Mouse (Mus musculus) ES-E14 (cell line): Measurements from ENCODE around the gene Usp36. TPM values are rescaled to one million over a fixed set of nuclear protein-coding genes. Genes with fewer than 3 reads are reported as not detected.

Source experiments
- DNase-seq: peaks from one replicate; pipeline ENCODE4 v3.0.0-alpha.2; 2013; ENCODE audit warnings: low read depth, low spot score
- H3K27ac ChIP-seq: 2 replicates; pipeline ENCODE4 v1.5.1; 2012; ENCODE audit warnings: low read depth, mild to moderate bottlenecking, low read length, moderate library complexity, mixed read lengths; ENCODE audit not compliant: poor library complexity, insufficient read depth, severe bottlenecking
- H3K36me3 ChIP-seq: 2 replicates; pipeline ENCODE4 v1.6.1; 2012; ENCODE audit warnings: mild to moderate bottlenecking, low read length, moderate library complexity, mixed read lengths; ENCODE audit not compliant: control insufficient read depth, poor library complexity, insufficient read depth, severe bottlenecking
- H3K4me1 ChIP-seq, 2 experiments: fragments of 150-350 bp in 1 of 2; sonication (generic) in 1 of 2; 2 replicates each; pipeline ENCODE4 v1.6.1; 2012; ENCODE audit warnings: low read length in 2 of 2, mild to moderate bottlenecking in 1 of 2, mixed read lengths in 1 of 2; ENCODE audit not compliant: control insufficient read depth in 2 of 2, insufficient read depth in 2 of 2, poor library complexity in 1 of 2
- H3K4me3 ChIP-seq, 2 experiments: fragments of 150-350 bp in 1 of 2; sonication (generic) in 1 of 2; 2 replicates each; pipeline ENCODE4 v1.5.1; 2012; ENCODE audit warnings: low read length in 2 of 2, low read depth in 1 of 2, mild to moderate bottlenecking in 1 of 2, mixed read lengths in 1 of 2; ENCODE audit not compliant: insufficient read depth in 1 of 2, poor library complexity in 1 of 2, severe bottlenecking in 1 of 2
- H3K9ac ChIP-seq: 2 replicates; pipeline ENCODE4 v1.6.1; 2012; ENCODE audit warnings: low read depth, mild to moderate bottlenecking, low read length, mixed read lengths; ENCODE audit not compliant: poor library complexity, insufficient read depth, severe bottlenecking
- H3K9me3 ChIP-seq: fragments of 150-350 bp; sonication (generic); 2 replicates; pipeline ENCODE4 v1.6.1; 2012; ENCODE audit warnings: low read depth, mild to moderate bottlenecking, low read length; ENCODE audit not compliant: control insufficient read depth, insufficient read depth
- CHD2 ChIP-seq: IDR thresholded peaks from 2 replicates; pipeline ENCODE4 v1.6.1; 2014; ENCODE audit warnings: mild to moderate bottlenecking, low read depth, low read length, inconsistent platforms
- HCFC1 ChIP-seq: IDR thresholded peaks from 2 replicates; pipeline ENCODE4 v1.6.1; 2012; ENCODE audit warnings: low read length, inconsistent platforms, borderline replicate concordance; ENCODE audit not compliant: insufficient read depth
- MAFK ChIP-seq: IDR thresholded peaks from 2 replicates; pipeline ENCODE4 v1.6.1; 2014; ENCODE audit warnings: mild to moderate bottlenecking, low read depth, low read length, inconsistent platforms; ENCODE audit not compliant: insufficient read depth
- ZC3H11A ChIP-seq: IDR thresholded peaks from 2 replicates; pipeline ENCODE4 v1.6.1; 2012; ENCODE audit warnings: low read depth, mild to moderate bottlenecking, inconsistent platforms, low read length, borderline replicate concordance
- ZNF384 ChIP-seq: IDR thresholded peaks from 2 replicates; pipeline ENCODE4 v1.6.1; 2012; ENCODE audit warnings: low read depth, low read length, inconsistent platforms
- in situ Hi-C, 2 experiments: fragments of 600-800 bp; cut with MboI; formaldehyde crosslinking; loops; one replicate each; pipeline ENCODE4 v1.15.1; 2025; ENCODE audit warnings: low sequenced_read_pairs in 2 of 2, inconsistent platforms in 1 of 2; ENCODE audit not compliant: unreplicated experiment in 2 of 2
- total RNA-seq: library from RNA; depleted of rRNA; stranded (reverse); fragments of 300-350 nt; gene quantifications from 2 replicates; pipeline ENCODE4 v1.2.3, GENCODE M21; 2012

Usp36 gene
- total RNA-seq, 1 experiment = 41.7 TPM

GRCm38 (mm10) chr11:118330777-118331176, 40.7 kb upstream of the Usp36 start:
- TF ChIP-seq MAFK = no peak
- no peak for TF ChIP-seq ZNF384
- TF ChIP-seq ZC3H11A = no peak
- TF ChIP-seq CHD2 = no peak
- no peak for TF ChIP-seq HCFC1
- no peaks in the 10 kb centered on the region for H3K36me3 ChIP-seq
- H3K9me3 ChIP-seq = no peaks in the 10 kb centered on the region
- H3K27ac ChIP-seq = no peak overlapping the region
- H3K4me1 ChIP-seq = peaks cover 2 to 12% of the 10 kb centered on the region in 2 experiments; a peak in 3 of 4 replicates
- in situ Hi-C loops = no loop called here
- no peak overlapping the region for H3K9ac ChIP-seq
- no peak for DNase-seq
- no peak overlapping the region for H3K4me3 ChIP-seq

DNA sequence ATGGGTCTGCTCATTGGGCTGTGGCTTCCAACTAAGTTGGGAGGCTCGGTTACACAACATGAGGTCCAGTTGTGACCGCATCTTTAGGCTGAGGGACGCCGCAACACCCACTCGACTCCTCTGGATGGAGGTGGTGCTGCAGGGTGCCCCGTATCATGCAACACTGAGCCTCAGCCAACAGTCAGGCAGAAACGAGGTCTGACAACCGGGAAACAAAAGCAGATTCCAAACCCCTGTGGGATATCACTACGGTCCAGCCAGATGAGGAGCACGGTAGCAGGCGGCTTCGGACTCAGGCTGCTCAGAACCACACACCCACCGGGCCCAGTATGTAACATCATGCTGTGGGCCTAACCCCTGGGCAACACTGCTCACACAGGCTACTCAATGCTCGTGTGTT, 40.3 kb upstream of the Usp36 start:
- in situ Hi-C loops = no loop called here
- TF ChIP-seq MAFK = no peak
- TF ChIP-seq ZNF384 = no peak
- TF ChIP-seq HCFC1 = no peak
- TF ChIP-seq CHD2 = no peak
- TF ChIP-seq ZC3H11A = no peak
- no peak overlapping the region for H3K9ac ChIP-seq
- H3K4me1 ChIP-seq = peaks cover 2 to 12% of the 10 kb centered on the region in 2 experiments; a peak in 3 of 4 replicates
- no peak for DNase-seq
- no peak overlapping the region for H3K4me3 ChIP-seq
- H3K36me3 ChIP-seq = no peaks in the 10 kb centered on the region
- no peaks in the 10 kb centered on the region for H3K9me3 ChIP-seq
- H3K27ac ChIP-seq = no peak overlapping the region

DNA sequence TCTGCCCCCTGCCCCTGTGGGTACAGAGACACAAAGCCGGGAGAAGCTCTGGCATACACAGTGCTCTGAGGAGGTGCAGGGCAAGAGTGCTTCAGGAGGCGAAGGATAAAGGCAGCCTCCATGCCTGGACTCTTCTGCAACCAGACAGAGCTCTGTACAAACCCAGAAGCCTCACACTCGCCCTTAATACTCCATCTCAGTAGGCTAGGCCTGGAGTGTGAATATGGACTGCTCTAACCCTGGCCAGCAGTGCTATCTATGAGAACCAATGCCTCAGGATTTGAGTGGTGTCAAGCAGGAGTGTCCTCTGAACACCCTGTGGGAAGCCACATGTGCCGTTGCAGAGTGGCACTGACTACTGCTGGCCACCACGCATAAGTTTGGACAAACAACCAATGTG, 38.9 kb upstream of the Usp36 start:
- DNase-seq = no peak
- Histone ChIP-seq H3K4me3 (no peak overlapping the region), H3K9me3 (no peaks in the 10 kb centered on the region), H3K27ac (no peak overlapping the region), H3K4me1 (peaks cover 2 to 12% of the 10 kb centered on the region in 2 experiments; a peak in 3 of 4 replicates), H3K9ac (no peak overlapping the region), H3K36me3 (no peaks in the 10 kb centered on the region)
- in situ Hi-C loops = no loop called here
- TF ChIP-seq ZNF384 (no peak), CHD2 (no peak), MAFK (no peak), HCFC1 (no peak)

DNA sequence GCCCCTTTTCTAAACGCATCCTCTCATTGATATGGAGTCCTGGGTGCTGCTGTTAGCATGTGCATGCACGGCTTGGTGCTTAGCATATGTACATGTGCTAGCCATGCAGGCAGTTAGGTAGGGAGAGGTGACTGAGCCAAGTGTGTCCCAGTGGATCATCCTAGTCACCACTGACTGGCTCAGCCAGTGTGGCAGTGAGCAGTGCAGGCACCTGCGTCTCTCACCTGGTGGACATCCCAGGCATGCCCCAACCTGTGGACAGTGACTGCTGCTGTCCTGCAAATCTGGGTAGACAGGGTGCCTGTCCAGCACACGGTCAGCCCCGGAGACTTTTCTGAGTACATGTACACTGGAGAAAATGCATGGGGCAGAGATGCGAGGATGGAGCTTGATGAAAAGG, 38.5 kb upstream of the Usp36 start:
- no peaks in the 10 kb centered on the region for H3K36me3 ChIP-seq
- in situ Hi-C loops = no loop called here
- no peak overlapping the region for H3K4me3 ChIP-seq
- DNase-seq = no peak
- peaks cover 2 to 12% of the 10 kb centered on the region in 2 experiments; a peak in 3 of 4 replicates for H3K4me1 ChIP-seq
- no peak overlapping the region for H3K27ac ChIP-seq
- TF ChIP-seq ZC3H11A = no peak
- TF ChIP-seq HCFC1 = no peak
- TF ChIP-seq CHD2 = no peak
- TF ChIP-seq ZNF384 = no peak
- TF ChIP-seq MAFK = no peak
- no peak overlapping the region for H3K9ac ChIP-seq
- H3K9me3 ChIP-seq = no peaks in the 10 kb centered on the region
